Mouse (Mus musculus) cortical plate, adult 2 months (tissue): ENCODE measurements around the gene Rps28. TPM values are rescaled to one million over a fixed set of nuclear protein-coding genes. Genes with fewer than 3 reads are reported as not detected.

Source experiments
- H3K27ac ChIP-seq: fragments of 200-500 bp; 2 replicates; pipeline ENCODE4 v1.5.1; 2012; ENCODE audit warnings: low read length, control low read depth, inconsistent platforms; ENCODE audit not compliant: insufficient read depth
- H3K4me1 ChIP-seq: fragments of 200-500 bp; 2 replicates; pipeline ENCODE4 v1.6.1; 2011; ENCODE audit warnings: low read length; ENCODE audit not compliant: control insufficient read depth, insufficient read depth
- H3K4me3 ChIP-seq: fragments of 200-500 bp; 2 replicates; pipeline ENCODE4 v1.5.1; 2011; ENCODE audit warnings: mild to moderate bottlenecking, low read length, control low read depth; ENCODE audit not compliant: insufficient read depth
- CTCF ChIP-seq: fragments of 200-500 bp; IDR thresholded peaks from 2 replicates; pipeline ENCODE4 v1.5.1; 2011; ENCODE audit warnings: mild to moderate bottlenecking, control low read depth, low read length; ENCODE audit not compliant: insufficient read depth; ENCODE audit errors: extremely low read depth
- POLR2A ChIP-seq: fragments of 200-500 bp; IDR thresholded peaks from 2 replicates; pipeline ENCODE4 v1.6.1; 2011; ENCODE audit warnings: mild to moderate bottlenecking, low read length, control low read depth; ENCODE audit not compliant: insufficient read depth; ENCODE audit errors: extremely low read depth
- polyA plus RNA-seq: library from polyadenylated mRNA; depleted of rRNA; stranded (reverse); fragments of >200 nt; gene quantifications from 2 replicates; pipeline ENCODE4 v1.2.3, GENCODE M21; 2012

Rps28 gene
- polyA plus RNA-seq, 1 experiment = 641 TPM

GRCm38 (mm10) chr17:33812990-33813389, 11.4 kb downstream of the Rps28 start:
- Histone ChIP-seq H3K4me1 (peaks cover 2% of the 10 kb centered on the region), H3K4me3 (no peak overlapping the region), H3K27ac (peak overlapping the region; percentile 80; the same call in 1 of the 2 replicates)
- no peak for TF ChIP-seq POLR2A
- TF ChIP-seq CTCF = no peak

GRCm38 (mm10) chr17:33812475-33812874, 11.9 kb downstream of the Rps28 start:
- Histone ChIP-seq H3K4me3 (no peak overlapping the region), H3K4me1 (peaks cover 2% of the 10 kb centered on the region), H3K27ac (peak overlapping the region; percentile 80; the same call in 1 of the 2 replicates)
- TF ChIP-seq POLR2A (no peak), CTCF (no peak)

GRCm38 (mm10) chr17:33811142-33811516, 13.2 kb downstream of the Rps28 start:
- Histone ChIP-seq H3K4me3 (peak overlapping the region; percentile 61), H3K4me1 (no peaks in the 10 kb centered on the region), H3K27ac (peak overlapping the region; percentile 60)
- no peak for TF ChIP-seq CTCF
- no peak for TF ChIP-seq POLR2A

GRCm38 (mm10) chr17:33810334-33811141, 13.8 kb downstream of the Rps28 start, which contains the start of gene Kank3:
Gene Kank3 (plus strand): TSS chr17:33810519.
- H3K27ac ChIP-seq = peak within 1 kb of the TSS; percentile 60
- peak within 1 kb of the TSS; percentile 61 for H3K4me3 ChIP-seq
- H3K4me1 ChIP-seq = no peaks in the 10 kb centered on the region
- TF ChIP-seq CTCF (no peak), POLR2A (peak; percentile 50; the same call in 1 of the 2 replicates)

GRCm38 (mm10) chr17:33808192-33808591, 16.2 kb downstream of the Rps28 start:
- Histone ChIP-seq H3K27ac (no peak overlapping the region), H3K4me1 (no peaks in the 10 kb centered on the region), H3K4me3 (no peak overlapping the region)
- TF ChIP-seq CTCF (no peak), POLR2A (no peak)

GRCm38 (mm10) chr17:33807181-33807888, 17.0 kb downstream of the Rps28 start:
- TF ChIP-seq CTCF = no peak
- TF ChIP-seq POLR2A = no peak
- Histone ChIP-seq H3K4me1 (no peaks in the 10 kb centered on the region), H3K4me3 (no peak overlapping the region), H3K27ac (no peak overlapping the region)

- Histone ChIP-seq H3K27ac (no peak overlapping the region), H3K4me1 (no peaks in the 10 kb centered on the region), H3K4me3 (no peak overlapping the region)
- TF ChIP-seq POLR2A = no peak
- TF ChIP-seq CTCF = no peak
Measured at GRCm38 (mm10) chr17:33804745-33805144, 19.6 kb downstream of the Rps28 start.

- TF ChIP-seq POLR2A (no peak), CTCF (no peak)
- H3K27ac ChIP-seq = no peak overlapping the region
Measured at GRCm38 (mm10) chr17:33804205-33804604, 20.2 kb downstream of the Rps28 start.

GRCm38 (mm10) chr17:33802221-33802620, 22.1 kb downstream of the Rps28 start:
- no peaks in the 10 kb centered on the region for H3K4me1 ChIP-seq
- H3K27ac ChIP-seq = no peak overlapping the region
- no peak overlapping the region for H3K4me3 ChIP-seq
- TF ChIP-seq CTCF (no peak; the same call in 1 of the 2 replicates), POLR2A (no peak)

More at GRCm38 (mm10) chr17:33804205-33804604, 20.2 kb downstream of the Rps28 start:
- Histone ChIP-seq H3K4me3 (no peak overlapping the region), H3K4me1 (no peaks in the 10 kb centered on the region)

GRCm38 (mm10) chr17:33799277-33799676, 25.1 kb downstream of the Rps28 start:
- Histone ChIP-seq H3K4me1 (no peaks in the 10 kb centered on the region), H3K27ac (no peak overlapping the region), H3K4me3 (no peak overlapping the region)
- no peak for TF ChIP-seq POLR2A
- no peak for TF ChIP-seq CTCF
